Mouse (Mus musculus) ovary, postnatal 10 days (tissue): ENCODE results near the gene Qtrt1.
A peak's percentile ranks its signal among the peaks of the same experiment; 100 is the strongest.

Source experiments
- DNase-seq: peaks from one replicate; pipeline ENCODE4 v3.0.0; 2022; ENCODE audit warnings: low spot score

The Qtrt1 gene

GRCm38 (mm10) chr9:21424631-21425555 lies 13.3 kb downstream of the Qtrt1 start, which contains the start of gene Dnm2:
Gene Dnm2, plus strand, starts transcription at chr9:21424908.
- peak; percentile 94 for DNase-seq

GRCm38 (mm10) chr9:21425556-21425945 lies 13.9 kb downstream of the Qtrt1 start:
- DNase-seq: no peak

GRCm38 (mm10) chr9:21426013-21426412 lies 14.4 kb downstream of the Qtrt1 start:
- no peak for DNase-seq

- DNase-seq: no peak
Observed at GRCm38 (mm10) chr9:21426525-21426924, 14.9 kb downstream of the Qtrt1 start.

GRCm38 (mm10) chr9:21427773-21428172 lies 16.1 kb downstream of the Qtrt1 start:
- DNase-seq: no peak

GRCm38 (mm10) chr9:21428178-21428577 lies 16.5 kb downstream of the Qtrt1 start:
- no peak for DNase-seq

GRCm38 (mm10) chr9:21430724-21431123 lies 19.1 kb downstream of the Qtrt1 start:
- no peak for DNase-seq

- DNase-seq: no peak
Observed at GRCm38 (mm10) chr9:21432066-21432465, 20.4 kb downstream of the Qtrt1 start.

- DNase-seq: no peak
Observed at GRCm38 (mm10) chr9:21433766-21434165, 22.1 kb downstream of the Qtrt1 start.

GRCm38 (mm10) chr9:21434410-21434809 lies 22.8 kb downstream of the Qtrt1 start:
- no peak for DNase-seq

GRCm38 (mm10) chr9:21435777-21436635 lies 24.4 kb downstream of the Qtrt1 start:
- no peak for DNase-seq

- no peak for DNase-seq
Observed at GRCm38 (mm10) chr9:21437577-21437976, 25.9 kb downstream of the Qtrt1 start.

- no peak for DNase-seq
Observed at GRCm38 (mm10) chr9:21438219-21438618, 26.6 kb downstream of the Qtrt1 start.

GRCm38 (mm10) chr9:21439456-21439855 lies 27.8 kb downstream of the Qtrt1 start:
- no peak for DNase-seq

- no peak for DNase-seq
Observed at GRCm38 (mm10) chr9:21439914-21440313, 28.3 kb downstream of the Qtrt1 start.

GRCm38 (mm10) chr9:21440387-21440786 lies 28.8 kb downstream of the Qtrt1 start:
- no peak for DNase-seq

GRCm38 (mm10) chr9:21443853-21444252 lies 32.2 kb downstream of the Qtrt1 start:
- DNase-seq: no peak

- DNase-seq: no peak
Observed at GRCm38 (mm10) chr9:21444574-21444973, 32.9 kb downstream of the Qtrt1 start.

GRCm38 (mm10) chr9:21445081-21445744 lies 33.6 kb downstream of the Qtrt1 start:
- no peak for DNase-seq

- DNase-seq: no peak
Observed at GRCm38 (mm10) chr9:21447778-21448177, 36.1 kb downstream of the Qtrt1 start.

GRCm38 (mm10) chr9:21449710-21450109 lies 38.1 kb downstream of the Qtrt1 start:
- no peak for DNase-seq

- DNase-seq: no peak
Observed at GRCm38 (mm10) chr9:21450270-21450669, 38.6 kb downstream of the Qtrt1 start.
